Mouse (Mus musculus): ENCODE data around the gene E130309D02Rik. TPM values are rescaled to one million over a fixed set of nuclear protein-coding genes. Genes with fewer than 3 reads are reported as not detected.

The E130309D02Rik gene
- polyA plus RNA-seq, 1 experiment: not detected

DNA sequence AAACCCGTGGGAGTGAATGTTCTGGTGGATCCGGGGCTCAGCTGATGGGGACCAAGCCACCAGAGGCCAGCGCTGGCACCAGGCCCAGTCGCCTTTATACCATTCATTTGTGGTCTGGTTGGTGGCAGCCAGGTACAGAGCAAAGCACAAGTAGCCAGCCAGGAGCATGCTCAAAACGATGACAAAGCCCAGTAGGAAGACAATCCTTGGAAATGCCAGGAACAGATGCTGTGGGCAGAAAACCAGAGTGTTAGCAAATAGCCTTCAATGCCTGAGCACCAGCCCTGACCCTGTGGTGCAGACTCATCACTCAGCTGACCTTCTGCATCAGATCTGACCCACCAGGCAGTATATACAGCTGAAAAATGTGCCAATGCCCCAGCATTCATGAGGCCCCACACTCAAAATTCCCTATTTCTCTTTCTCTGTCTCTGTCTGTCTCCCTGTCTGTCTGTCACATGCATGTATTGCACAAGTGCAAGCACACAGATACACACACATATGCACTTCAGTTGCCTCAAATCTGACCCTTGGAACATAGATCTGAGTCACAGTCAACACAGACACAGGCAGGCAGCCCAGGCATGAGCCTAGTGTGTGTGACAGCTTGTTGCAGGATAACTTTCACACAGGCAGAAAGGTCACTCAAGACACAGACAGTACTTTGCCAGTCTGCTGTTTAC, 1.6 kb upstream of the E130309D02Rik start:
- 75% methylated on average over 5 of the region's 5 CpGs for WGBS
- no peak for TF ChIP-seq CTCF (IDR thresholded peaks at IDR 0.05; ENCODE audit: insufficient read depth, low read depth, low read length)
- TF ChIP-seq POLR2A (IDR thresholded peaks at IDR 0.05; ENCODE audit: insufficient read depth, low read depth, low read length): no peak
- no peak overlapping the region for H3K27ac ChIP-seq (ENCODE audit: insufficient read depth, low read depth, low read length)
- peaks cover 12% of the 10 kb centered on the region for H3K4me1 ChIP-seq (ENCODE audit: control insufficient read depth, insufficient read depth, low read length)
- no peak overlapping the region for H3K4me3 ChIP-seq (ENCODE audit: insufficient read depth, low read depth, low read length)

DNA sequence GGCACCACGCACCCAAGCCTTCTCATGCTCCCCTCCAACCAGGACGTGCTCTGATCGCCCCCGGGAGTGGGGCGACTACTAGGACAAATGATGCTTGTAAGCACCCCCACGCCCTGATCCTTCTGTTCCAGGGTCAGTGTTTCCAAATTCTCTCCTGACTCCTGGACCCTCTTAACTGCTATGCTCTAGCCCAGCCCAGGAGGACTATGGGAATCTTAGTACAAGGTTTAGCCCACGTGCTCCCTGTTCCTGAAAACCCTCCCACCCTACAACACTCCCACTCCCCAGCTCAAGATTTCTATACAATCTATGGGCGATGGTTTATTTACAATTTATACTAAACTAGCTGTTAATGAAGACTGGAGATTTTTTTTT, 341 bp upstream of the E130309D02Rik start:
- 20% methylated on average over 8 of the region's 8 CpGs for WGBS
- Histone ChIP-seq H3K4me1 (ENCODE audit: control insufficient read depth, insufficient read depth, low read length) (peaks cover 15% of the 10 kb centered on the region), H3K27ac (ENCODE audit: insufficient read depth, low read depth, low read length) (no peak overlapping the region), H3K4me3 (ENCODE audit: insufficient read depth, low read depth, low read length) (no peak overlapping the region)
- TF ChIP-seq CTCF (IDR thresholded peaks at IDR 0.05; ENCODE audit: insufficient read depth, low read depth, low read length) (no peak), POLR2A (IDR thresholded peaks at IDR 0.05; ENCODE audit: insufficient read depth, low read depth, low read length) (no peak; the same call in 1 of the 2 replicates)

DNA sequence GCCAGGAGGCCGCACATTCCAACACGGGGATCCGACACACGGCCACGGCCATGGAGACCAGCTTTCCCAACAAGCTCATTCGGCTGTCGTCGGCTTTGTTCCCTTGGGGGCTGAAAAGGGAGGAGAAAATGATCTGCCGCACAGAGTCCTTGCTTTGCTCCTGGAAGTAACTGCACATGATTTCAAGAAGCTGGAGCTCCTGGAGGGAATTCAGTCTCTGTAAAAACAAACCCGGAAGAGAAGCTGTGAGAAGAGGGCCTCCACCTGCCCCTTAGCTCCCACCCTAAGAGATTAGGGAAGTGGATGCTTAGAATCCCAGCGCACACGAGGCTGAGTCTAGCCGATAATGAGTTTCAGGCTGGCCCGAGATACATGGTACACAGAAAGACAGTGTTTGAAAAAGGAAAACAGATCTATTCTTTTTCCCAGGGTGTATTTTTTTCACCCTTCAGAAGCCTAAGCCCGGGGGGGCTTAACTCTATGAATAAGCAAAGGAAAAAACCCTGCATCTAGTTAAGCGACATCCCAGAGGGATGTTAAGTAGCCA, 904 bp downstream of the E130309D02Rik start:
- Histone ChIP-seq H3K4me3 (ENCODE audit: insufficient read depth, low read depth, low read length) (peak overlapping the region; percentile 82), H3K27ac (ENCODE audit: insufficient read depth, low read depth, low read length) (no peak overlapping the region), H3K4me1 (ENCODE audit: control insufficient read depth, insufficient read depth, low read length) (peaks cover 15% of the 10 kb centered on the region)
- no peak for TF ChIP-seq CTCF (IDR thresholded peaks at IDR 0.05; ENCODE audit: insufficient read depth, low read depth, low read length)
- no peak for TF ChIP-seq POLR2A (IDR thresholded peaks at IDR 0.05; ENCODE audit: insufficient read depth, low read depth, low read length)
- WGBS: 3% methylated on average over 16 of the region's 16 CpGs

DNA sequence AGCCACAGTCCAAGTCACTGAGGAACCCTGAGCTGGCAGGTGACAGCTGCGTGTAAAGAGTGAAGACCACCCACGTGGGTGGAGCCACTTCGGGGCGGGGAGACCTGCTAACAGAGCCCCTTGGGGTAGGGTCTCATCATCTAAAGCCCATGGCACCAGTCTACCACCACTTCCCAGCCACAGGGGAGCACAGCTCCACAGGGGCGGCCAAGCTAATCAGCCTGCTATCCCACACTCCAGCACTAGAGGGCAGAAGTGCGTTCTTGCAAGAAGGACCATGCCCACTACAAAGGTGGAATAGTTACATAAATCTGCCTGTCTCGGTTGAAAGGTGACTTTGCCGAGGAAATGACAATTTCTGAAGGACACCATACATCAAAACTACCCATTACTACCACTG, 3.3 kb downstream of the E130309D02Rik start:
- TF ChIP-seq POLR2A (IDR thresholded peaks at IDR 0.05; ENCODE audit: insufficient read depth, low read depth, low read length) (no peak), CTCF (IDR thresholded peaks at IDR 0.05; ENCODE audit: insufficient read depth, low read depth, low read length) (peak; percentile 37; the same call in 1 of the 2 replicates)
- 59% methylated on average over 8 of the region's 8 CpGs for WGBS
- Histone ChIP-seq H3K27ac (ENCODE audit: insufficient read depth, low read depth, low read length) (no peak overlapping the region), H3K4me1 (ENCODE audit: control insufficient read depth, insufficient read depth, low read length) (peaks cover 22% of the 10 kb centered on the region), H3K4me3 (ENCODE audit: insufficient read depth, low read depth, low read length) (no peak overlapping the region)

DNA sequence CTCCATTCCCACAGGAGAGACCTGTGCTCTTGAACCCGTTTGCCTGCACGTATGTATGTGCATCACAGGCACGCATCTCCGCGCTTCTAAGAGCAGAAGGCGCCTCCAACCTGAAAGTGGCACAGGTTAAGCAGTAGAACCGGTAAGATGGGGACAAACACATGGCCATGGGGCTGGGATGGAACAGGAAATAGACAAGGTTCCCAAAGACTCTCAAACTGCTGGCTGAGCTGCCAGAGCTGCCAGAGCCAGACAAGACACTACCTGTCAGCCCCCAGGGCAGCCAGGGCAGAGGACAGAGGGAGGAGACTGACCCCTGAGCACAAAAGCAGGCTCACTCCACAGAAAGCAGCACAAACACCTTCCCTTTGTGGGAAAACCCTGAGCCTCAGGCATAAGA, 5.2 kb downstream of the E130309D02Rik start:
- H3K4me1 ChIP-seq (ENCODE audit: control insufficient read depth, insufficient read depth, low read length): peaks cover 26% of the 10 kb centered on the region
- no peak overlapping the region for H3K4me3 ChIP-seq (ENCODE audit: insufficient read depth, low read depth, low read length)
- TF ChIP-seq POLR2A (IDR thresholded peaks at IDR 0.05; ENCODE audit: insufficient read depth, low read depth, low read length) (no peak), CTCF (IDR thresholded peaks at IDR 0.05; ENCODE audit: insufficient read depth, low read depth, low read length) (no peak)
- 98% methylated on average over 7 of the region's 7 CpGs for WGBS
- no peak overlapping the region for H3K27ac ChIP-seq (ENCODE audit: insufficient read depth, low read depth, low read length)

DNA sequence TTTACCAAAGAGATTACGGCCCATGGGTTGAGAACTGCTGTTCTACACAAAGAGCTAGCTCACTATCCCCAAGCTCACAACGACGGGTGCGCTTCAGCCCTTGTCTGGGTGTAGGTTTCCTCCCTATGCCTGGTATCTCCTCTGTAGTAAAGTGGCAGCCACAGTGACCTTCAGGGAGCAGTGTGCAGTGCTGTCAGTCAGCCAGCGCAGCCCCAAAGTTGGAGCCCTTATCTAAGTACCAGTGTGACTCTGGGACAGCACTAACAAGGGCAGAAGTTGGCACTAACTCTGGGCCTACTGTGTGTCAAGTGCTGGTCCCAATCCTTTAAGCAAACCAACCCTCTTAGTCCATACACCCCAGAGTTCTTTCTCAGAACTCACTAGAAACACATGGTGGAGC, 6.3 kb downstream of the E130309D02Rik start:
- no peak overlapping the region for H3K4me3 ChIP-seq (ENCODE audit: insufficient read depth, low read depth, low read length)
- H3K27ac ChIP-seq (ENCODE audit: insufficient read depth, low read depth, low read length): no peak overlapping the region
- no peak for TF ChIP-seq POLR2A (IDR thresholded peaks at IDR 0.05; ENCODE audit: insufficient read depth, low read depth, low read length)
- no peak for TF ChIP-seq CTCF (IDR thresholded peaks at IDR 0.05; ENCODE audit: insufficient read depth, low read depth, low read length)
- 91% methylated on average over 5 of the region's 5 CpGs for WGBS
- peaks cover 21% of the 10 kb centered on the region for H3K4me1 ChIP-seq (ENCODE audit: control insufficient read depth, insufficient read depth, low read length)

DNA sequence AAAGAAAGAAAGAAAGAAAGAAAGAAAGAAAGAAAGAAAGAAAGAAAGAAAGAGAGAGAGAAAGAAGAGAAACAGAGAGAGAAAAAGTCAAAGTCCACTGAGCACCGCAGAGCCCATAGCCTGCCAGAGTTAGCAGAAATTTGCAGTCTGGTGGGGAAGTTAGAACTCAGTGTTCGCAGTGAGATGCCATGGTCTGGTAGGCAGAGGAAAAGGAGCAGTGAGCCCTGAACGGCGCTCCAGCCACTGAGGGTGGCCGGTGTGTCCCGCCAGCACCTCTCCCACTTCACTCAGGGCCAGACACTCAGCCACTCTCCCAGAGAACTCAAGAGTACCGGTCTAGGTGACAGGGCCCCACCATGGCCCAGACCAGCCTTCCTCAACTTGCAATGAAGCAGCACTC, 10.9 kb downstream of the E130309D02Rik start:
- 86% methylated on average over 7 of the region's 7 CpGs for WGBS
- no peak for TF ChIP-seq CTCF (IDR thresholded peaks at IDR 0.05; ENCODE audit: insufficient read depth, low read depth, low read length)
- TF ChIP-seq POLR2A (IDR thresholded peaks at IDR 0.05; ENCODE audit: insufficient read depth, low read depth, low read length): no peak

DNA sequence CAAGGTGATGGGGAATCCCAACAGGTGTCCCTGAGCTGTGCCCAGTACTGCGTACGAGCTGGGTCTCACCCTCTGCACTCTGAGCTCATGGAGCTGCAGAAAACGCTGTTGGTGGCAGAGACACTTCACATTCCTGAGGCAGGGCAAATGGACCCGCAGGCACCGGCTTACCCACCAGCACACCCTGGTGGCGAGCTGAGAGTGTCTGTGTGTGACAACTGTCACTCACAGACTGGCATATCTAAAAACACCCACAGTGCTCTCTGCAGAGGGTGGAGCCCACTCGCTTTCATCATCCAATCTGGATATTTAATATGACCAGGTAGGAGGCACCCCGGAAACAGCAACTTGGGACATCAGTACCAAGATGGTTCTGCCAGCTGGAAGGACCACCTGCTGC, 13.9 kb downstream of the E130309D02Rik start:
- WGBS: 77% methylated on average over 8 of the region's 8 CpGs
- Histone ChIP-seq H3K4me3 (ENCODE audit: insufficient read depth, low read depth, low read length) (no peak overlapping the region), H3K27ac (ENCODE audit: insufficient read depth, low read depth, low read length) (no peak overlapping the region), H3K4me1 (ENCODE audit: control insufficient read depth, insufficient read depth, low read length) (no peaks in the 10 kb centered on the region)
- TF ChIP-seq POLR2A (IDR thresholded peaks at IDR 0.05; ENCODE audit: insufficient read depth, low read depth, low read length) (no peak), CTCF (IDR thresholded peaks at IDR 0.05; ENCODE audit: insufficient read depth, low read depth, low read length) (no peak)

More for the DNA sequence above, 10.9 kb downstream of the E130309D02Rik start:
- H3K27ac ChIP-seq (ENCODE audit: insufficient read depth, low read depth, low read length): no peak overlapping the region
- H3K4me1 ChIP-seq (ENCODE audit: control insufficient read depth, insufficient read depth, low read length): peaks cover 11% of the 10 kb centered on the region
- no peak overlapping the region for H3K4me3 ChIP-seq (ENCODE audit: insufficient read depth, low read depth, low read length)

DNA sequence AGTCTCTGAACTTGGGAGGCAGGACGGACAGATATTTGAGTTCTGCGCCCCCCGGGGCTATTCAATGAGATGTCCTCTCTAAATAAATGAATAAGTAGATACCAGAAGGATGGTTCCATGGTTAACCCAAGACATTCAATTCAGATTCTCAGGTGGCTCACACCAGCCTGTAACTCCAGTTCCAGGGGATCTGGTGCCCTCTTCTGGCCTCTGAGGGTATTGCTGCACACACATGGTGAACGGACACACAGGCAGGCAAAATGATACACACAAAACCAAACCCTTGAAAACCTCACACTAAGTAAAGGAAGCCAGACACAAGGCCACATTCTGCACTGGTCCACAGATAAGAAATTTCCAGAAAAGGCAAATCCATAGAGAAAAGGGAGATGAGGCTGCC, 15.5 kb downstream of the E130309D02Rik start:
- 0 out of 2 replicates have a peak, but pooled peaks have one; percentile 15 for TF ChIP-seq CTCF (IDR thresholded peaks at IDR 0.05; ENCODE audit: insufficient read depth, low read depth, low read length)
- no peak for TF ChIP-seq POLR2A (IDR thresholded peaks at IDR 0.05; ENCODE audit: insufficient read depth, low read depth, low read length)
- Histone ChIP-seq H3K27ac (ENCODE audit: insufficient read depth, low read depth, low read length) (no peak overlapping the region), H3K4me1 (ENCODE audit: control insufficient read depth, insufficient read depth, low read length) (no peaks in the 10 kb centered on the region), H3K4me3 (ENCODE audit: insufficient read depth, low read depth, low read length) (no peak overlapping the region)
- WGBS: 88% methylated on average over 4 of the region's 4 CpGs
